Mouse (Mus musculus) G1E (cell line): ENCODE results near the gene 9930111J21Rik2. TPM values are rescaled to one million over a fixed set of nuclear protein-coding genes. Genes with fewer than 3 reads are reported as not detected.
"Not testable (repeated sequence)": the region's sequence is repeated elsewhere in the genome, so short reads cannot be mapped to it uniquely, and the experiment has no call there.

Experiments used
- ATAC-seq: 2 replicates; pipeline ENCODE4 v1.8.0; 2016; ENCODE audit warnings: mild to moderate bottlenecking; ENCODE audit not compliant: insufficient number of reproducible peaks, poor library complexity, low FRiP score, severe bottlenecking; ENCODE audit errors: extremely low read depth
- DNase-seq: peaks from one replicate; pipeline ENCODE4 v3.0.0; 2012; ENCODE audit warnings: low spot score
- H3K27me3 ChIP-seq: 2 replicates; pipeline ENCODE4 v1.6.1; 2012; ENCODE audit warnings: mild to moderate bottlenecking, low read length, inconsistent platforms; ENCODE audit not compliant: insufficient read depth
- H3K36me3 ChIP-seq: replicated peaks from 2 replicates; pipeline ENCODE3; 2012; ENCODE audit warnings: mild to moderate bottlenecking, inconsistent platforms
- H3K4me1 ChIP-seq: 2 replicates; pipeline ENCODE4 v1.6.1; 2012; ENCODE audit warnings: low read depth, low read length, inconsistent platforms, mixed read lengths; ENCODE audit not compliant: insufficient read depth
- H3K4me3 ChIP-seq: 2 replicates; pipeline ENCODE4 v1.5.1; 2012; ENCODE audit warnings: low read depth, mild to moderate bottlenecking, inconsistent platforms, low read length, moderate library complexity, mixed read lengths
- H3K9me3 ChIP-seq: replicated peaks from 2 replicates; pipeline ENCODE4 v1.6.1; 2012; ENCODE audit warnings: inconsistent platforms
- polyA plus RNA-seq: library from polyadenylated mRNA; stranded (reverse); fragments of >175 nt; gene quantifications from 2 replicates; pipeline ENCODE4 v1.2.3, GENCODE M21; 2012
- total RNA-seq, 2 experiments: library from RNA; stranded (forward) in 1 of 2; stranded (reverse) in 1 of 2; fragments of 200-1000 nt in 1 of 2; fragments of >200 nt in 1 of 2; fragmentation: Nextera tagmentation in 1 of 2; gene quantifications; 2 replicates each; pipeline ENCODE4 v1.2.3; 2014 to 2017

The 9930111J21Rik2 gene
- total and polyA plus RNA-seq, 3 experiments = 0.07 to 7.8 (median 4.1) TPM

DNA sequence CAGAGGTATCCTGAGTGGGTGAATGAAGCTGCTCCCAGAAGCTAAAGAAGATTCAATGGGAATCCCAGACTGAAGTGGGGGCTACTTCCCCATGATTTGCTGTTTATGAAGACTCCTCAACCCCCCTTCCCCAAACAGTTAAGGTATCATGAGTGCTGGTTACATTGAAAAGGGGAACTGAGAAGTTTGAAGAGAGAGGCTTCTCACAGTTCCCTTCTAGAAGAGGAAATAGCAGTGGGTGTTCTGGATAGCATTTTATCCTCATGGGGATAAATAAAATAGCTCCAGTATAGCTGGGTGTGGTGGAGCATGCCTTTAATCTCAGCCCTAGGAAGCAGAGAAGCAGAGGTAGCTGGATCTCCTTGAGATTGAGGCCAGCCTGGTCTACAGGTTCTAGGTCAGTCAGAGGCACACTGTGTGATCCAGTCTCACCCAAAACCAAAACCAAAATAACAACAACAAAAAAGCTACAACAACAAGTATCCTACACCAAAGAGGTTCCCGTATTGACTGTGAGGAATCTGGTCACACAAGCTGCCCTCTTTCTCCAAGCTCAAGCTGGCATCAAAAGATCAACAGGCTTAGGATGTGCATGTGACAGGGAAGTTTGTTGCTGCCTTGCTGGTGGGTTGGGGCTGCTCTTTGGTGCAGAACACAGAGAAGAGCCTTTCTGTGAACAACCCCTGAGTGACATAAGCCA, 72.7 kb downstream of the 9930111J21Rik2 start, which contains the start of gene Olfr56:
Olfr56 (plus strand) TSS at position 650 of the 700 bp plus-strand sequence.
- H3K4me3 ChIP-seq, H3K27me3 ChIP-seq, DNase-seq, H3K9me3 ChIP-seq, H3K36me3 ChIP-seq, H3K4me1 ChIP-seq: not testable (repeated sequence)
- ATAC-seq = peak; percentile 54; the same call in 1 of the 2 replicates

DNA sequence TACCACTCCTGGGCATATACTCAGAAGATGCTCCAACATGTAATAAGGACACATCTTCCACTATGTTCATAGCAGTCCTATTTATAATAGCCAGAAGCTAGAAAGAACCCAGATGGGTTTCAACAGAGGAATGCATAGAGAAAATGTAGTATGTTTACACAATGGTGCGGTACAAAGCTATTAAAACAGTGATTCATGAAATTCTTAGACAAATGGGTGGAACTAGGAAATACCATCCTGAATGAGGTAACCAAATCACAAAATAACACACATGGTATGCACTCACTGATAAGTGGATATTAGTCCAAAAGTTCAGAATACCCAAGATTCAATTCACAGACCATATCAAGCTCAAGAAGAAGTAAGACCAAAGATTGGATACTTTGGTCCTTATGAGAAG, 76.4 kb downstream of the 9930111J21Rik2 start:
- DNase-seq, H3K36me3 ChIP-seq, H3K9me3 ChIP-seq, H3K27me3 ChIP-seq, H3K4me1 ChIP-seq, ATAC-seq, H3K4me3 ChIP-seq: not testable (repeated sequence)

Other genes starting within 250 kb of the 9930111J21Rik2 start
- gene Trim41, start 233.9 kb downstream of the 9930111J21Rik2 start, total RNA-seq (2014; fragmentation: Nextera tagmentation) = 13.8 and 20.2 TPM in 2 replicates
- 55.5 and 56.5 TPM in 2 replicates for gene Trim41, start 233.9 kb downstream of the 9930111J21Rik2 start, total RNA-seq (2017)
- gene Trim41, start 233.9 kb downstream of the 9930111J21Rik2 start, polyA plus RNA-seq = 50.4 and 56.6 TPM in 2 replicates
- gene Trim7, start 225.1 kb downstream of the 9930111J21Rik2 start, total RNA-seq (2014; fragmentation: Nextera tagmentation) = 1.2 and 4.0 TPM in 2 replicates
- 2.3 and 3.0 TPM in 2 replicates for gene Trim7, start 225.1 kb downstream of the 9930111J21Rik2 start, total RNA-seq (2017)
- 0.59 and 0.67 TPM in 2 replicates for gene Trim7, start 225.1 kb downstream of the 9930111J21Rik2 start, polyA plus RNA-seq
- gene Gm12184, start 224.6 kb downstream of the 9930111J21Rik2 start, total RNA-seq (2014; fragmentation: Nextera tagmentation) = 22.1 and 22.5 TPM in 2 replicates
- gene Gm12184, start 224.6 kb downstream of the 9930111J21Rik2 start, total RNA-seq (2017) = 15.3 and 16.3 TPM in 2 replicates
- gene Gm12184, start 224.6 kb downstream of the 9930111J21Rik2 start, polyA plus RNA-seq = 47.2 and 49.5 TPM in 2 replicates
- 39.3 and 44.2 TPM in 2 replicates for gene Irgm1, start 179.6 kb downstream of the 9930111J21Rik2 start, total RNA-seq (2014; fragmentation: Nextera tagmentation)
- 73.5 and 75.4 TPM in 2 replicates for gene Irgm1, start 179.6 kb downstream of the 9930111J21Rik2 start, total RNA-seq (2017)
- gene Irgm1, start 179.6 kb downstream of the 9930111J21Rik2 start, polyA plus RNA-seq = 2.3 and 2.9 TPM in 2 replicates
- gene Gm5431, start 149.0 kb downstream of the 9930111J21Rik2 start, total RNA-seq (2014; fragmentation: Nextera tagmentation) = not detected in 2 replicates
- 0.06 and 0.11 TPM in 2 replicates for gene Gm5431, start 149.0 kb downstream of the 9930111J21Rik2 start, total RNA-seq (2017)
- gene Gm5431, start 149.0 kb downstream of the 9930111J21Rik2 start, polyA plus RNA-seq = not detected in 2 replicates
- 1.8 and 5.8 TPM in 2 replicates for gene Psme2b, start 105.1 kb downstream of the 9930111J21Rik2 start, total RNA-seq (2014; fragmentation: Nextera tagmentation)
- gene Psme2b, start 105.1 kb downstream of the 9930111J21Rik2 start, total RNA-seq (2017) = 7.6 and 9.0 TPM in 2 replicates
- gene Psme2b, start 105.1 kb downstream of the 9930111J21Rik2 start, polyA plus RNA-seq = 1.9 and 2.7 TPM in 2 replicates
- 0.24 TPM in 1 of 2 replicates, not detected in the other for gene Olfr56, start 72.4 kb downstream of the 9930111J21Rik2 start, total RNA-seq (2014; fragmentation: Nextera tagmentation)
- 0.27 and 0.46 TPM in 2 replicates for gene Olfr56, start 72.4 kb downstream of the 9930111J21Rik2 start, total RNA-seq (2017)
- gene Olfr56, start 72.4 kb downstream of the 9930111J21Rik2 start, polyA plus RNA-seq = 0.01 TPM in 1 of 2 replicates, not detected in the other
- gene 9930111J21Rik1, start 71.8 kb downstream of the 9930111J21Rik2 start, total RNA-seq (2014; fragmentation: Nextera tagmentation) = 1.1 and 3.9 TPM in 2 replicates
- gene 9930111J21Rik1, start 71.8 kb downstream of the 9930111J21Rik2 start, total RNA-seq (2017) = 2.0 and 2.5 TPM in 2 replicates
- 0.02 TPM in 1 of 2 replicates, not detected in the other for gene 9930111J21Rik1, start 71.8 kb downstream of the 9930111J21Rik2 start, polyA plus RNA-seq
- gene Gm12185, start 59.0 kb downstream of the 9930111J21Rik2 start, total RNA-seq (2014; fragmentation: Nextera tagmentation) = 0.15 TPM in 1 of 2 replicates, not detected in the other
- gene Gm12185, start 59.0 kb downstream of the 9930111J21Rik2 start, total RNA-seq (2017) = 0.33 and 0.52 TPM in 2 replicates
- not detected in 2 replicates for gene Gm12185, start 59.0 kb downstream of the 9930111J21Rik2 start, polyA plus RNA-seq
- gene Tgtp1, start 57.1 kb downstream of the 9930111J21Rik2 start, total RNA-seq (2014; fragmentation: Nextera tagmentation) = 5.3 TPM in 1 of 2 replicates, not detected in the other
- 0.76 and 1.9 TPM in 2 replicates for gene Tgtp1, start 57.1 kb downstream of the 9930111J21Rik2 start, total RNA-seq (2017)
- 0.02 and 0.03 TPM in 2 replicates for gene Tgtp1, start 57.1 kb downstream of the 9930111J21Rik2 start, polyA plus RNA-seq
- 8.3 and 10.0 TPM in 2 replicates for gene Tgtp2, start 13.0 kb upstream of the 9930111J21Rik2 start, total RNA-seq (2014; fragmentation: Nextera tagmentation)
- 23.1 and 25.2 TPM in 2 replicates for gene Tgtp2, start 13.0 kb upstream of the 9930111J21Rik2 start, total RNA-seq (2017)
- gene Tgtp2, start 13.0 kb upstream of the 9930111J21Rik2 start, polyA plus RNA-seq = 0.20 and 0.26 TPM in 2 replicates
- 16.5 and 25.1 TPM in 2 replicates for gene Ifi47, start 25.3 kb upstream of the 9930111J21Rik2 start, total RNA-seq (2014; fragmentation: Nextera tagmentation)
- gene Ifi47, start 25.3 kb upstream of the 9930111J21Rik2 start, total RNA-seq (2017) = 31.6 and 32.2 TPM in 2 replicates
- 0.81 and 0.99 TPM in 2 replicates for gene Ifi47, start 25.3 kb upstream of the 9930111J21Rik2 start, polyA plus RNA-seq
- gene Olfr1396, start 63.6 kb upstream of the 9930111J21Rik2 start, total RNA-seq (2014; fragmentation: Nextera tagmentation) = not detected in 2 replicates
- gene Olfr1396, start 63.6 kb upstream of the 9930111J21Rik2 start, total RNA-seq (2017) = 0.06 and 0.11 TPM in 2 replicates
- not detected in 2 replicates for gene Olfr1396, start 63.6 kb upstream of the 9930111J21Rik2 start, polyA plus RNA-seq
- not detected in 2 replicates for gene Olfr1395, start 91.0 kb upstream of the 9930111J21Rik2 start, total RNA-seq (2014; fragmentation: Nextera tagmentation)
- gene Olfr1395, start 91.0 kb upstream of the 9930111J21Rik2 start, total RNA-seq (2017) = 0.06 and 0.16 TPM in 2 replicates
- not detected in 2 replicates for gene Olfr1395, start 91.0 kb upstream of the 9930111J21Rik2 start, polyA plus RNA-seq
- gene Olfr1394, start 103.1 kb upstream of the 9930111J21Rik2 start, total RNA-seq (2014; fragmentation: Nextera tagmentation) = not detected in 2 replicates
- gene Olfr1394, start 103.1 kb upstream of the 9930111J21Rik2 start, total RNA-seq (2017) = 0.16 and 0.17 TPM in 2 replicates
- not detected in 2 replicates for gene Olfr1394, start 103.1 kb upstream of the 9930111J21Rik2 start, polyA plus RNA-seq
- gene Btnl9, start 135.9 kb upstream of the 9930111J21Rik2 start, total RNA-seq (2014; fragmentation: Nextera tagmentation) = not detected in 2 replicates
- 0.17 and 0.22 TPM in 2 replicates for gene Btnl9, start 135.9 kb upstream of the 9930111J21Rik2 start, total RNA-seq (2017)
- gene Btnl9, start 135.9 kb upstream of the 9930111J21Rik2 start, polyA plus RNA-seq = not detected in 2 replicates
- 143 and 160 TPM in 2 replicates for gene Zfp62, start 152.1 kb upstream of the 9930111J21Rik2 start, total RNA-seq (2014; fragmentation: Nextera tagmentation)
- gene Zfp62, start 152.1 kb upstream of the 9930111J21Rik2 start, total RNA-seq (2017) = 72.7 and 78.2 TPM in 2 replicates
- 6.5 and 13.3 TPM in 2 replicates for gene Zfp62, start 152.1 kb upstream of the 9930111J21Rik2 start, polyA plus RNA-seq
- gene Mgat1, start 192.9 kb upstream of the 9930111J21Rik2 start, total RNA-seq (2014; fragmentation: Nextera tagmentation) = 18.2 and 20.0 TPM in 2 replicates
- gene Mgat1, start 192.9 kb upstream of the 9930111J21Rik2 start, total RNA-seq (2017) = 26.1 and 28.9 TPM in 2 replicates
- 34.8 and 36.9 TPM in 2 replicates for gene Mgat1, start 192.9 kb upstream of the 9930111J21Rik2 start, polyA plus RNA-seq
- not detected in 2 replicates for gene Olfr1393, start 227.1 kb upstream of the 9930111J21Rik2 start, total RNA-seq (2014; fragmentation: Nextera tagmentation)
- gene Olfr1393, start 227.1 kb upstream of the 9930111J21Rik2 start, total RNA-seq (2017) = 0.35 and 0.55 TPM in 2 replicates
- gene Olfr1393, start 227.1 kb upstream of the 9930111J21Rik2 start, polyA plus RNA-seq = not detected in 2 replicates
- 0.44 TPM in 1 of 2 replicates, not detected in the other for gene Olfr1392, start 234.0 kb upstream of the 9930111J21Rik2 start, total RNA-seq (2014; fragmentation: Nextera tagmentation)
- 0.11 and 0.12 TPM in 2 replicates for gene Olfr1392, start 234.0 kb upstream of the 9930111J21Rik2 start, total RNA-seq (2017)
- gene Olfr1392, start 234.0 kb upstream of the 9930111J21Rik2 start, polyA plus RNA-seq = not detected in 2 replicates